Mouse (Mus musculus) heart, postnatal 4 days (tissue): ENCODE data around the gene Rbm18. TPM values are rescaled to one million over a fixed set of nuclear protein-coding genes. Genes with fewer than 3 reads are reported as not detected.

Experiments used
- DNase-seq: peaks from one replicate; pipeline ENCODE4 v3.0.0; 2021
- total RNA-seq, 2 experiments: library from RNA; stranded (reverse); gene quantifications; 2 replicates each; pipeline ENCODE4 v1.2.3; 2021

Rbm18 gene
- total RNA-seq, 2 experiments from 2014 or later = 41.4 to 42.7 TPM

GRCm38 (mm10) chr2:36067132-36067531 is 69.4 kb downstream of the Rbm18 start:
- no peak for DNase-seq

Other genes starting within 250 kb of the Rbm18 start
- gene Ttll11, start 156.9 kb downstream of the Rbm18 start, total RNA-seq = 1 to 10 TPM; 2.2 to 2.7 TPM
- gene Ndufa8, start 87.4 kb downstream of the Rbm18 start, total RNA-seq = 100 to 1,000 TPM; 487 to 501 TPM
- gene Morn5, start 87.3 kb downstream of the Rbm18 start, total RNA-seq = not detected
- 1 to 10 TPM; 6.7 to 8.6 TPM for gene Lhx6, start 31.4 kb downstream of the Rbm18 start, total RNA-seq
- gene Mrrf, start 384 bp downstream of the Rbm18 start, total RNA-seq = 10 to 100 TPM; 37.3 to 39.1 TPM
- gene Ptgs1, start 93.7 kb upstream of the Rbm18 start, total RNA-seq = 10 to 100 TPM; 13.7 to 16.0 TPM
- not detected for gene Olfr338, start 236.7 kb upstream of the Rbm18 start, total RNA-seq